Mouse (Mus musculus): ENCODE data around the gene Polg. TPM values are rescaled to one million over a fixed set of nuclear protein-coding genes. Genes with fewer than 3 reads are reported as not detected.

Polg gene
- polyA plus RNA-seq, 1 experiment = 29.1 TPM

DNA sequence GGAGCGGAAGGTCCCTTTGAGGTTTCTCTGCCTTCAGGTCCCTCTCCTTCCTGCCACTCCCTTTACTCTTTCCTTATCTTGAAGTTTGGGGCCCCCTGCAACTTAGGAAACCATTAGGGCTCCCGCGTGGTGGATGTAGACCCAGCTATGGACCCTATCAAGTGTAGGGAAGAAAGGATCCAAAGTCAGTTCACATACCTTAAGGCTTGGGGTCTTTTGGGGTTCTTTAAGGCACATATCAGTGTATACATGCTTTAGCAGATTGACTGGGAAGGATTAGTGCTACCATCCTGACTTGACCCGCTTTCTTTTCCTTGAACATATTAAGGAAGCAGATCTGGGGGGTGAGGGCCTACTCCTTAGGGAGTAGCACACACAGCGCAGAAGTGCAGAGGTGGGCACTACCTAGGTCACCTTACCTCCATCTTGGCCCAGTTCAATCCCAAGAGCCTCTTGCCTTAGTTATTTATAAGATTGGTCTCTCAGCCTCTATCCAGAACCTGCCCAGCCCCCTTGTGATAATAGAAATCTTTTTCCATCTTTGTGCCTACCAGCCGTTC lies 40.4 kb upstream of the Polg start:
- H3K27ac ChIP-seq (replicated peaks; ENCODE audit: low read depth, low read length) = no peak overlapping the region
- no peak overlapping the region for H3K4me3 ChIP-seq (ENCODE audit: insufficient read depth, low read depth, low read length)
- H3K4me1 ChIP-seq (ENCODE audit: control insufficient read depth, insufficient read depth, insufficient read length, low read length) = no peaks in the 10 kb centered on the region

DNA sequence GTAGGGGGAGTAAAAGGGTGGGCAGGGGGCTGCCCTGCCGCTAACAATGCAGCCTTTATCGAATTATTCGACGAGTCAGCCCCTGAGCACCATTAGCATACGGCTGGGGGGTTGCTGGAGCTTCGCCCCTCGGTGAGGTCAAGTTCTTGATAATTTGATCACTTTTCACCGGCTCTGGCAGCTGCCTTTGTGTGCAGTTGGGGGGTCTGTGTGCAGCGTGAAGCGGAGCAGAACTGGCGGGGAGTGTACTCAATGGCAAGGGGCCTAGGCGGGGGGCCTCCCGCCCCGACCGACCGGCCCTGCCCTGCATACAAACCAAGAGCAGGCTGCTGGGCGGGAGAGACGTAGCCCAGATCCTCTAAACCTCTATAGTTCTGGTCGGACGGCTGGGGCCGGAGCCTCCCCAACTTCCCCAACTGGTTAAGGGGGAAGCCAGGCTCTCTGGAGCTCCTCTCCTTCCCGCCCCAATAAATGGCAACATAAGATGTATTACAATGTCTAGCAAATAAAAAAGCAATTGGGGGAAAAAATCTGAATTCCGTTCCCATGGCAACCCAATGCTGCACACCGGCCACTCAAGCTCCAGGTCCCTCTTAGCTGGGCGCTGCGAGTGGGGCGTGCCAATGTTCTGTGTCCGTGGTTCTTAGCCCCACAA lies 39.8 kb upstream of the Polg start:
- no peak overlapping the region for H3K4me3 ChIP-seq (ENCODE audit: insufficient read depth, low read depth, low read length)
- no peak overlapping the region for H3K27ac ChIP-seq (replicated peaks; ENCODE audit: low read depth, low read length)
- H3K4me1 ChIP-seq (ENCODE audit: control insufficient read depth, insufficient read depth, insufficient read length, low read length) = no peaks in the 10 kb centered on the region

DNA sequence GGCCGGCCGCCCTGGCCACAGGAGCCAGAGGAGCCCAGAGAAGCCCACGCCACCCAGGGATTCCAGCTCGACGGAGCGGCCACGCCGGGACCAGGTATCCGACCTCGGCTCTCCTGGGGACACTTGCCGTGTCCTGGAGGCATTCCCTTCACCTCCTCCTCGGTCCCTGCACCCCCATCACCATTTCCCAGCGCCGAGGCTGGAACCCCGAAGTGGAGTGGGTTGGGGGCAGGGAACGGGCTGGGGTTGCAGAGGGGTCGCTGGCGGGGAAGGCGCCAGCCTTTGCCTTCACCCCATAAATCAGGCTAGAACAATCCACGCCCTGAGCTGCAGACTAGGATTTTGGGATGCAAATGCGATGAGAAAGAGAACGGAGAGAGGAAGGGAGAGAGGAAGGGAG lies 39.2 kb upstream of the Polg start:
- no peak overlapping the region for H3K4me3 ChIP-seq (ENCODE audit: insufficient read depth, low read depth, low read length)
- no peaks in the 10 kb centered on the region for H3K4me1 ChIP-seq (ENCODE audit: control insufficient read depth, insufficient read depth, insufficient read length, low read length)
- no peak overlapping the region for H3K27ac ChIP-seq (replicated peaks; ENCODE audit: low read depth, low read length)

DNA sequence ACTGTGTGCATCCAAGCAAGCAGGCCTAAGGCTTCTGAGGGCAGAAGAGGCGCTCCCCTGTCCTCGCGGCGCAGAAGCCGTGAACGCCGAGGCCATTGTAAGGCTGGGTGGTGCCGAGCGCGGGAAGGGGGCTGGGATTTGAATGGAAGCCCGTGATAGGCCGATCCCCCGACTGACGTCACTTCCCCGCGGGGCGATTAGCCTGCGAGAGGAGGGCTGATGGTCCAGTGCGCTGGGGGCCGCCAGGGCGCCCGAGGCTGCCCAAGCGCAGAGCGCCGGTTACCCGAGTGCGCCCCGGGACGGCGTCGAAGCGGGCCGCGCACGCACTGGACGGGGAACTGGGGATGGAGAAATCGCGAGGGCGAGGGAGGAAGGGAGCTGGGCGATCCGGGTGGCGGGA lies 38.6 kb upstream of the Polg start:
- Histone ChIP-seq H3K4me1 (ENCODE audit: control insufficient read depth, insufficient read depth, insufficient read length, low read length) (no peaks in the 10 kb centered on the region), H3K27ac (replicated peaks; ENCODE audit: low read depth, low read length) (no peak overlapping the region), H3K4me3 (ENCODE audit: insufficient read depth, low read depth, low read length) (peak overlapping the region; percentile 7; the same call in 1 of the 2 replicates)

DNA sequence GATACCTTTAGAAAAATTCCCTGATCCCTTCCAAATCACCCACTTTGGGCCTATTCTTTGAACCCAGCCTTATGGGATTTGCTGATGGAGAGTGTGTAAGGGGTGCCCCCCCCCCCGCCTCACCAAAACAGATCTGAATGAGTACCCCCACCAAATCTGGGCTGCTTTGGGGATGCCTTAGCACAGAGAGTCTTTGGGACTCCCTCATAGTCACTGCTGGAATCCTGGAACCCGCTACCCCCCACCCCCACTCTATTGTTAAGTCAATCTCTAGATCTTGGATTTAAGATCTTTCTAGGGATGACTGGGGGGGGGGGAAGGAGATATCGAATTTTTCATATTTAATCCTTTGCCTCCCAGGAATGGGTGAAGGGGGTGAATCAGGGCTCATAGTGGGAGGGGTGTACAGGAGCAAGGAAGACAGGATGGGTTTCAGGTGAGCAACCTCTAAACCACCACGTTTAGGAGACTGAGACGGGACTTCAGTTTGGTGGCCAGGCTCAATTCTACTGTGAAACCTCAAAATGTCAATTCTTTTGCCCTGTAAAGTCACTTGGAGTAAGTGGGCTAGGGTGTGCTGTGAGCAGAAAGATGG lies 37.6 kb upstream of the Polg start:
- H3K27ac ChIP-seq (replicated peaks; ENCODE audit: low read depth, low read length) = no peak overlapping the region
- no peak overlapping the region for H3K4me3 ChIP-seq (ENCODE audit: insufficient read depth, low read depth, low read length)
- no peaks in the 10 kb centered on the region; the same call in 1 of the 2 replicates for H3K4me1 ChIP-seq (ENCODE audit: control insufficient read depth, insufficient read depth, insufficient read length, low read length)

DNA sequence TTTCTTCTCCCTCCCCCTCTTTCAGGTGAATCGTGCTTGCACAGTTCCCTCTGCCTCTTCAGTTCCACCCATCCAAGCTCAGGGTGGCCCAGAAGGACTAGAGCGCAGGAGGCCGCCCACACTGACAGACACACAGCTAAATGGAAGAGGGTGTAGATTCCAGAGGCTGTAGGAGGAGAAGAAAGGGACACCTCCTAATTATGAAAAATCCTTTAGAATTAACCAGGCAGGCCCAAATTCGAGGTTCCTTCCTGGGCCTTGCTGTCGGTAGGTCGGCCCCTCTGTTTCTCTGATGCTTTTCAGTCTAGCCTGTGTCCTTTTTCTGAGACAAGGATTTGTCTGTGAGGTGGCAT lies 36.9 kb upstream of the Polg start:
- H3K27ac ChIP-seq (replicated peaks; ENCODE audit: low read depth, low read length) = no peak overlapping the region
- no peaks in the 10 kb centered on the region; the same call in 1 of the 2 replicates for H3K4me1 ChIP-seq (ENCODE audit: control insufficient read depth, insufficient read depth, insufficient read length, low read length)
- no peak overlapping the region for H3K4me3 ChIP-seq (ENCODE audit: insufficient read depth, low read depth, low read length)

DNA sequence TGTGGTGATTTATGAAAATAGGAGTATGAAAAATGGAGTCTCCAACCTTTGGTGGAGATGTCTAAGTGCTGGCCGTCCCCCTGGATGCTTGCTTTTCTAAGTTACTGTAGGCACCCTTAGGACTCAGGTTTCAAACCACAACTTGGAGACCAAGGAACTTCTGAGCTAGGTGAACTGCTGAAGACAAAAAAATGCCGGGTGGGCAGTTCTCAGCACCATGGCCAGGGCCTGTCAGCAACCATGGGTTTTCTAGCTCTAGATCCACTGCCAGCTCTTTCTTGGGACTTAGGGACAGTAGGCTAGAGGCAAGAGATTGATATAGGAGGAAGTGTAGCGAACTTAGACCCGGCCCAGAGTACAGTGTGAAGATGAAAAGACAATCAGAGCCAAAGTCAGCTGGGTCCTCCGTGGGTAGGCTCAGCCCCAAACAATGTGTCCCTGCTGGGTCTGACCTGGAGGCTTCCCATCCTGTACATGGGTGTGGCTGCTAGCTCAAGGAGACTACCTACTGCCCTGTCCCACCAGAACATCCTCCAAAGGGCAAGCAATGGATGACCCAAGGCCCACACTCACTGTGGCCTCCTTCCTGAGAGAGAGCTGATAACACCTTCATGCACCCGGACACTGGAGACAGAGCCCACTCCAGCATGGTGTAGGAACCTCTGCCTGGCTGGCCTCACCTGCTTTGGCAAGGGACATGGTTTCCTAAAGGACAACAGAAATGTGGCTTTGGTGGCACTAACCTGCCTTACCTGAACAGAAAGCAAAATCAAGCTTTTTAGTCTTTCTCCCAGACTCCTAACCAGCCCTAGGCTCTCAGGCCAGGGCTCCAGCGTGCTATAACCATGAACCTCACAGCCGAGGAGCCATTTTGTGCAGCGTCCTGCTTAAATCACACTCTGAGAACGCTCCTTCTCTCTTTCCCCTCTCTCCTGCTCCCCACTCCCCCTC lies 36.3 kb upstream of the Polg start:
- H3K4me3 ChIP-seq (ENCODE audit: insufficient read depth, low read depth, low read length) = no peak overlapping the region
- no peaks in the 10 kb centered on the region; the same call in 1 of the 2 replicates for H3K4me1 ChIP-seq (ENCODE audit: control insufficient read depth, insufficient read depth, insufficient read length, low read length)
- no peak overlapping the region for H3K27ac ChIP-seq (replicated peaks; ENCODE audit: low read depth, low read length)

DNA sequence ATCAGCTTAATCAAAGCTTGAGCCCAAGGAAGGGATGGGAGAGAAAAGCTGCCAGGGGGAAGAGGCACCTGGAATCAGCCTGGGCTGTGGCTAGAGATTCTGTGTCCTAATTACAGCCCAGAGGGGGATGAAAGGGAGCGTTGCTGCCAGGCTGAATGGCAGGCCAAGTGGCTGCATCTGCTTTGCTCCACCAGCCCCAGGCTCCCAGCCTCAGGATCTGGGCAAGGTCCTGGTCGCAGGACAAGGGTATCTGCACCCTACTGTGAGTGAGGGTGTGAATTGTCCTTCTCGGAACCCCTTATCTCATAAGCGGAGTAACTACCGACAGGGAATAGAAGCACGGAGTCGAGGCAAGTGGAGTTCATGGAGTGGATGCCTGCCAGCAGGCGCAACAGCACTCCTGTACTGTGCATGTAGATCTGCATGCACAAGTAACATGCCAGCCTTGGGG lies 35.4 kb upstream of the Polg start:
- Histone ChIP-seq H3K4me3 (ENCODE audit: insufficient read depth, low read depth, low read length) (no peak overlapping the region), H3K27ac (replicated peaks; ENCODE audit: low read depth, low read length) (no peak overlapping the region), H3K4me1 (ENCODE audit: control insufficient read depth, insufficient read depth, insufficient read length, low read length) (no peaks in the 10 kb centered on the region; the same call in 1 of the 2 replicates)

DNA sequence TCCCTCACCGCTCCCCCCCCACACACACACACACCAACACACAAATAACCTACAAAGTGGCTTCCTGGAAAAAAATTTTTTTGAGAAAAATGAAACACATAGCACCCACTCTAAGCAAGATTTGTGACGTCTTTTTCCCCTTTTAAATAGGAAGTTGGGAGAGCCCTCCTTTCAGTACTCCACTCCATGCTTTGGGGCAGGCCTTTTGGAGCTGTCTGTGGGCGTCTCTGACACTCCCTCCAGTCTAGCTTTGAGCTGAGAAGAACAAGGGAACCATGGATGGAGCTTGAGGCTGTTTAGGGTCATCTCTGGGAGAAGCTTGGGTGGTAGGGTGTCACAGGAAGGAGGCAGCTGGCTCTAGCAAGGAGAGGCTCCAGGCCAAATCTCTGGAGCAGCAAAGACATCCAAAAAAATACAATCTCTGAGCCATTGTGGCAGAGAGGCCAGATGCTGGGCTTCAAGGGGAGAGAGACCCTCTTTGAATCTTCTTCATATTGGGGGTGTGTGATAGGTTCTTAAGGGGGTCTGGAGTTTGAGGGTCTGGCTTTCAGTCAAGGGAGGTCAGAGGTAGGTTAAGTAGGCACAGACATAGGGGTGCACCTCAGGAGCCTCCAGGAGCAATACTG lies 34.6 kb upstream of the Polg start:
- Histone ChIP-seq H3K4me3 (ENCODE audit: insufficient read depth, low read depth, low read length) (no peak overlapping the region), H3K27ac (replicated peaks; ENCODE audit: low read depth, low read length) (no peak overlapping the region)

DNA sequence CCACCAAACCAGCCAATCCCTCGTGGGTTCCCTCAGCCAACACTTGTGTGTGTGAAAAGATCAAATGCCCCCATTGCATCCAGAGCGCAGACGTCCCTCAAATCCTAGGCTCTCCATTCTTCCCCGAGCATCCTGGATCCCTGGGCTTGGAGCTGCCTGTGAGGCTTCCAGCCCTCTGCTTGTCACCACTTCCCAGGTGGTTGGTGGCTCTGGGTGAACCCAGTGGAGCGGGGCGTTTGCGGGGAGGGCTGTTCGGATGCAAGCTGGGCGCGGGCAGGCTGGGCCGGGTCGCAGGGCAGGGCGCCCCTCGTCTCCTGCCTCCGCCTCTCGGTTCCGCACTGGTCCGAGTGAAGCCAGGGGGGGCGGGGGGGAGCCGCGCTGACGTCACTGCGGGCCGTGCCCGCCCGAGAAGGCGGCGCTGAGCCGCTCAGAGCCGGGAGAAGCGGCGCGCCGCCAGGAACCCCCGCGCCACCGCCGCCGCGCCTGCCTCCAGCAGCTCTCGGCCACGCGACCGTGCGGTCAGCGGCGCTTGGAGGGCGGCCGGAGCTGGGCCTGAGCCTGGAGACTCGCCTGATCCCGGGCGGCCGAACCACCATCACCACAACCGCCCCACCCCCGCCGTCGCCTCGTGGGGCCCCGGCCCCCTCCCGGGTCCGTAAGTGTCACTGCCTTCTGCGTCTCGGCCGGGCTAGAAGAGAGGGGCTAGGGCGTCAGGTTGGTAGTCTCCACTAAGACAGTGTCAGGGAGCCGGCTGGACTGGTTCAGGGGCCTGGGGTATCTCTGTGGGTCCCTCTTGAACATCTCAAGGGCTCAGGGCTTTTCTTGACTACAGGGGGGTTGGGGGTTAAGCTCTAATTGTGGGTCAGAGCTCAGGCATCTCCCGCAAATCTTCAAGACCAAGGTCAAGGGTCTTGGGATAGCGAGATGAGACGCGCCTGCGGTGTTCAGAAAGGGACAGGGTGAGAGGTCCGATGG lies 33.7 kb upstream of the Polg start:
- Histone ChIP-seq H3K4me1 (ENCODE audit: control insufficient read depth, insufficient read depth, insufficient read length, low read length) (no peaks in the 10 kb centered on the region; the same call in 1 of the 2 replicates), H3K4me3 (ENCODE audit: insufficient read depth, low read depth, low read length) (no peak overlapping the region), H3K27ac (replicated peaks; ENCODE audit: low read depth, low read length) (no peak overlapping the region)

More for the DNA sequence above, 34.6 kb upstream of the Polg start:
- no peaks in the 10 kb centered on the region; the same call in 1 of the 2 replicates for H3K4me1 ChIP-seq (ENCODE audit: control insufficient read depth, insufficient read depth, insufficient read length, low read length)

DNA sequence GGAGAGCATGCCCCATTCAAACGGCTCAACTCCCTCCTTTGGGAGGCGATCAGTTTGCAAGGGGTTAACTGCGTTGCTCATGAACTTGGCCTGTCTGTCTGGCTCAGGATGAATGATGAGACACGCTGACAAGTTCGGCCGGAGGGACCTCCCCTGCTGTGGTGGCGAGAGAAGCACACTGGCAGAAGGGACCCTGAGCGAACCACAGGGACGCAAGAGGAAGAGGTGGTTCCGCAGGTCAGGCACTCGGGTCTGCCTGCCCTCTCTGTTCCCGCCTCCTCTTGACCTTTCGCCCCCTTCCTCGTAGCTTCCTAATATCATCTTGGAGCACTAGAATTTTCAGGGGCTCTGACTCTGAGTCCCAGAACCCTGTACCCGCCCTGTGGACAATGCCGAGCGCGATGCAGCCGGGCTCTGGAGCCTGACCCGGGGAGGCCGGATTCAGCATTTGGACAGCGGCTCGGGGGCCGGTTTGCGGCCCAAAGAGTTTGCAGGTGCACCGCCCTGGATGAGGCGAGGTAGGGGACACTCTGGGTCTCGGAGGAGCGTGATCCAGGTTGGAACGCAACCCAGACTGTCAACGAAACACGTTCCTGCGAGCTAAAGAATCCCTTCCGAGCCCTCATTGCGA lies 32.9 kb upstream of the Polg start:
- no peaks in the 10 kb centered on the region; the same call in 1 of the 2 replicates for H3K4me1 ChIP-seq (ENCODE audit: control insufficient read depth, insufficient read depth, insufficient read length, low read length)
- no peak overlapping the region for H3K4me3 ChIP-seq (ENCODE audit: insufficient read depth, low read depth, low read length)
- H3K27ac ChIP-seq (replicated peaks; ENCODE audit: low read depth, low read length) = no peak overlapping the region

DNA sequence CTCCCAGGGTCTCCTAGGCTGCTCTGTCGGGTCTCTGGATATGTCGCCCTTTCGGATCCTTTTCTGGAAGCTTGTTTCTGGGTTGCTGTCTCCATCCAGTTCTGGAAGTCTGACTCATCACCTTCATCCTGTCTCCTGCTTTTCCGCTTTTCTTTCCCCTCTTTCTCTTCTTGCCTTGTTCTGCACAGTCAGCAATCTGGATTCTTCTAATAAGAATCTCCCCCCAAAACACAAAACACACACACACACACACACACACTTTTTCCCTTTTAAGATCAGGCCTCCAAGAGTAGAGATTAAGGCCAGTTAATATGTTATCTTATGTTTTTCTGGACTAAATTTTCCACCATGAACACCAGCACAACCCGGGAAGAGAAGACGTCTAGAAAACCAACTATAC lies 32.2 kb upstream of the Polg start:
- no peak overlapping the region for H3K27ac ChIP-seq (replicated peaks; ENCODE audit: low read depth, low read length)
- H3K4me3 ChIP-seq (ENCODE audit: insufficient read depth, low read depth, low read length) = no peak overlapping the region
- H3K4me1 ChIP-seq (ENCODE audit: control insufficient read depth, insufficient read depth, insufficient read length, low read length) = no peaks in the 10 kb centered on the region; the same call in 1 of the 2 replicates

DNA sequence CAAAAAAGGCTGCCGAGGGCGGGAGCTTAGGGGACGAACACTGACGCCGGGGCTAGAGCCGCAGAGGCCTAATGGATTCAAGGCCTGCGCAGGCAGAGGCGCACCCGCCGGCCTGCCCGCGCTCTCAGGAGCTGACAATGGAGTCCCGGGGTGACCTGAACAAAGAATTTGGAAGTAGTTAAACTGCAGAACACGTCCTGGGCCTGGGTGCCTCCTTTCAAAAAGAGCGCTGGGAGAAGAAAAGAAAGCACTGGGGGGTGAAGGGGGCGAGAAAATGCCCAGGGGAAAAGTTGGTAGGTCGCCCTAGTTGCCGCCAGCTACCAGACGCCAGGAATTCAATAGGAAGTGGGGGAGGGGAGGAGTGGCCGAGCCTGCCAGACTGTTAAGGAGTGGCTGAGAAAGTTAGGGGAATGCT lies 31.5 kb upstream of the Polg start:
- Histone ChIP-seq H3K4me1 (ENCODE audit: control insufficient read depth, insufficient read depth, insufficient read length, low read length) (no peaks in the 10 kb centered on the region; the same call in 1 of the 2 replicates), H3K4me3 (ENCODE audit: insufficient read depth, low read depth, low read length) (no peak overlapping the region), H3K27ac (replicated peaks; ENCODE audit: low read depth, low read length) (no peak overlapping the region)

Measured in brown adipose tissue, adult 24 weeks (tissue).